ENCODE assay signal across 9 mouse cellular contexts in the genomic region with DNA sequence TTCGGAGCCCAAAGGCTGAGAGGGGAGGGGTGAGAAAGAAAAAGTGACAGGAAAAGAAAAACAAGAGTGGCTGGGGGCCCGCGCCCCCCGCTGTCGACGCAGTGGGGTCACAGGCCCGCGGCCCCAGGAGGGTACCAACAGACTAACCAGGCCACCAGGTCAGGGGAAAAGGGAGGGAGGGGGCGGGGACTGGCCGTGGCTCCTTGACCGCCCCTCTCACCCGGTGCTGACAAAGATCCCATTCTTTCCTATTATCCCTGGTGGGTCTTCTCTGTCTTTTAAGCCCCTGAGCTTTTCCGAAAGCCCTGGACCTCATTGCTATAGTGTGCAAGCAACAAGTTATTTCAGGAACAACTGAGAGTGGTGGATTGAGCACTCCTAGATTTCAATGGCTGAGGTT. TPM values are rescaled to one million over a fixed set of nuclear protein-coding genes. Genes with fewer than 3 reads are reported as not detected.
A peak's percentile ranks its signal among the peaks of the same experiment; 100 is the strongest.
DNase-seq lines count a peak whose midpoint lies in the region; ATAC-seq and TF ChIP-seq lines count a peak whose summit lies in the region.
"Had no signal": no experiment of that assay in that cellular context is flagged by ENCODE, and none has a peak within 500 bp of the region (broad histone marks: within the 10 kb centered on the region; RNA-seq: fewer than 3 reads in every experiment).

No protein-coding gene starts in this region.

- peak overlapping the region; percentile 57 for H3K4me2 ChIP-seq in limb, embryonic 15.5 days

- peak overlapping the region; percentile 76 for H3K4me3 ChIP-seq in testis, adult 2 months (ENCODE audit: control insufficient read depth, low read depth, low read length)
- peak overlapping the region; percentile 47 for H3K4me3 ChIP-seq in limb, embryonic 15.5 days

- peaks cover 2% of the 10 kb centered on the region; the same call in 1 of the 2 replicates for H3K4me1 ChIP-seq in testis, adult 2 months (ENCODE audit: control insufficient read depth, insufficient read depth, low read length)
- no peaks in the 10 kb centered on the region for H3K4me1 ChIP-seq in limb, embryonic 15.5 days

- H3K27me3 ChIP-seq in testis, adult 2 months (ENCODE audit: control insufficient read depth, insufficient read depth, low read length) = no peaks in the 10 kb centered on the region
- H3K27me3 ChIP-seq in limb, embryonic 15.5 days = peaks cover 25% of the 10 kb centered on the region

- TF ChIP-seq POLR2A in testis, adult 2 months (IDR thresholded peaks at IDR 0.05; ENCODE audit: control insufficient read depth, low read depth, low read length) = no peak

- 0 out of 2 replicates have a peak, but pooled peaks have one; percentile 2 for ATAC-seq in limb, embryonic 15.5 days (ENCODE audit: insufficient number of reproducible peaks, low FRiP score, low TSS enrichment, low read depth)
- ATAC-seq in megakaryocyte-erythroid progenitor cell, adult 5-6 weeks (replicated peaks; ENCODE audit: low FRiP score, low TSS enrichment, poor library complexity, severe bottlenecking) = no peak

- DNase-seq in embryo, embryonic 10.5 days (ENCODE audit: low spot score) = peak; percentile 79
- no peak for DNase-seq in embryo, embryonic 9.5 days (ENCODE audit: extremely low spot score)
- DNase-seq in testis, postnatal 10 days (ENCODE audit: low spot score) = no peak
- no peak for DNase-seq in cerebellum, postnatal 10 days
- DNase-seq in spleen, postnatal 36 days (ENCODE audit: low spot score in 2 of 2) = no peak

- peak overlapping the region; percentile 83 for H3K27ac ChIP-seq in testis, adult 2 months (ENCODE audit: control insufficient read depth, insufficient read depth, low read depth, low read length)
- no peak overlapping the region for H3K27ac ChIP-seq in limb, embryonic 15.5 days

- no peak for TF ChIP-seq CTCF in testis, adult 2 months (IDR thresholded peaks at IDR 0.05; ENCODE audit: control insufficient read depth, insufficient read depth, insufficient replicate concordance, low read depth, low read length)

- WGBS in limb, embryonic 15.5 days = 14% methylated on average over 6 of the region's 13 CpGs

- no peaks in the 10 kb centered on the region for H3K9me3 ChIP-seq in limb, embryonic 15.5 days

- no peaks in the 10 kb centered on the region for H3K36me3 ChIP-seq in testis, adult 2 months (ENCODE audit: control insufficient read depth, insufficient read depth, low read length)
- H3K36me3 ChIP-seq in limb, embryonic 15.5 days = no peaks in the 10 kb centered on the region

- no peak overlapping the region for H3K9ac ChIP-seq in limb, embryonic 15.5 days

RNA-seq across cellular contexts. Expression of a gene that starts 0.5 kb away (rescaled TPM):
- polyA plus RNA-seq in testis, adult 2 months (2012; rRNA removed) = 1.5 and 1.7 TPM in 2 replicates
- 5.9 and 9.5 TPM in 2 replicates for polyA plus RNA-seq in limb, embryonic 15.5 days (2015; fragmentation: Nextera tagmentation; extraction: Ambion mirVana)
- total RNA-seq in megakaryocyte-erythroid progenitor cell, adult 5-6 weeks (2014; fragmentation: Nextera tagmentation) = not detected in 2 replicates
- not detected in 2 replicates for total RNA-seq in megakaryocyte-erythroid progenitor cell, adult 5-6 weeks (2017)
- total RNA-seq: left cerebral cortex, postnatal 36 days had no signal
